Comparison of ENCODE assay signal across 27 mouse cellular contexts in genomic region chr16:72194320-72194719, GRCm38 (mm10).
"Had no signal": no experiment of that assay in that cellular context is flagged by ENCODE, and none has a peak within 500 bp of the region (broad histone marks: within the 10 kb centered on the region; RNA-seq: fewer than 3 reads in every experiment).

No protein-coding gene starts in this region.

- DNase-seq: gastrocnemius, adult 2 months; gastrocnemius, postnatal 10 days; gastrocnemius, postnatal 25 days; heart, adult 2 months; heart, postnatal 14 days; heart, postnatal 36 days; kidney, adult 11 months; kidney, adult 2 months; kidney, adult 9 months; kidney, postnatal 14 days; kidney, postnatal 36 days; layer of hippocampus, adult 9-11 months; layer of hippocampus, postnatal 36 days; left cerebral cortex, postnatal 4 days had no signal

- H3K9ac ChIP-seq: heart, embryonic 13.5 days; heart, embryonic 15.5 days; hindbrain, embryonic 13.5 days; hindbrain, embryonic 15.5 days; kidney, embryonic 15.5 days; limb, embryonic 13.5 days; limb, embryonic 15.5 days; liver, embryonic 12.5 days; liver, embryonic 14.5 days had no signal

- H3K4me2 ChIP-seq: heart, embryonic 11.5 days; heart, embryonic 13.5 days; heart, embryonic 15.5 days; hindbrain, embryonic 13.5 days; hindbrain, embryonic 15.5 days; kidney, embryonic 15.5 days; limb, embryonic 13.5 days; limb, embryonic 15.5 days; liver, embryonic 12.5 days had no signal

- H3K4me1 ChIP-seq: heart, embryonic 13.5 days; heart, embryonic 15.5 days; hindbrain, embryonic 13.5 days; hindbrain, embryonic 15.5 days; kidney, embryonic 15.5 days; limb, embryonic 13.5 days; limb, embryonic 15.5 days; liver, embryonic 12.5 days had no signal

- H3K27ac ChIP-seq: gastrocnemius, adult 2 months; heart, adult 2 months; heart, embryonic 13.5 days; heart, embryonic 15.5 days; hindbrain, embryonic 13.5 days; hindbrain, embryonic 15.5 days; hindbrain, postnatal 0 days; kidney, embryonic 15.5 days; kidney, postnatal 0 days; limb, embryonic 13.5 days; limb, embryonic 15.5 days; liver, embryonic 12.5 days; liver, embryonic 14.5 days had no signal

- H3K27me3 ChIP-seq: heart, embryonic 13.5 days; heart, embryonic 15.5 days; hindbrain, embryonic 13.5 days; hindbrain, embryonic 15.5 days; kidney, embryonic 15.5 days; limb, embryonic 13.5 days; limb, embryonic 15.5 days; liver, embryonic 12.5 days had no signal

- H3K9me3 ChIP-seq: heart, embryonic 13.5 days; heart, embryonic 15.5 days; hindbrain, embryonic 13.5 days; hindbrain, embryonic 15.5 days; kidney, embryonic 15.5 days; limb, embryonic 13.5 days; limb, embryonic 15.5 days; liver, embryonic 12.5 days had no signal

- H3K36me3 ChIP-seq: heart, embryonic 13.5 days; heart, embryonic 15.5 days; hindbrain, embryonic 13.5 days; hindbrain, embryonic 15.5 days; kidney, embryonic 15.5 days; limb, embryonic 13.5 days; limb, embryonic 15.5 days; liver, embryonic 12.5 days had no signal

- H3K4me3 ChIP-seq: gastrocnemius, adult 2 months; heart, adult 2 months; heart, embryonic 13.5 days; heart, embryonic 15.5 days; hindbrain, embryonic 13.5 days; hindbrain, embryonic 15.5 days; kidney, embryonic 15.5 days; limb, embryonic 13.5 days; limb, embryonic 15.5 days; liver, embryonic 12.5 days had no signal

- ATAC-seq: hindbrain, postnatal 0 days; intestine, embryonic 16.5 days; liver, embryonic 12.5 days had no signal
